Mouse (Mus musculus): Measurements from ENCODE around the gene Rapgef5.

DNA sequence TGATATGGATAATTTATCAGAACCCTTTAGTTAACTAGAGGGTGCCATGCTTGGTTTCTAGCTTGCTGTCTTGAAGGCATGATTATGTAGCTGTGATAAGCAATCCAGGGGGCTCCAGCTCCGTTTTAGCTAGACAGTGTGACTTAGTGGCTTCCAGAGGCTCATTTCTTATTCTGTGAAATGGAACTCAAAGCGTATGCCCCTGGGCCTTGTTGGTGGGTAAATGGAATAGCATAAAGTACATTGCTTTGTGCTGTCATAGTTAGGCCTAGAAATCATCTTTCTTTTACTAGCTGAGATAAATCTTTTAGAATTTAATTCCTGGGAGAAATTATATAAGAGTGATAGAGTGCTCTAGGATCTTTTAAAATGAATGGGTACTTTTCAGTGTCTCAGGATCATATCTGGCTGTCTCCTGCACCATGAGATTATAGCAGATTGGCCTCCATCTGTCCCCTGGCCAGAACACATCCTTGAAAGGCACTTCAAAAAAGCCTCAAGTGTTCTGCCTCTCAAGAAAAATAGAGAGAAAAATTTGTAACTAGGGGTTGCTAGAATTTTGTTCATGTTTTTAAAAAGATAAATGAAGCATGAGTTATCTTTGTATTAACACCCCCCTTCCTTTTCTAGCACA lies 120.0 kb downstream of the Rapgef5 start:
- TF ChIP-seq CTCF (IDR thresholded peaks at IDR 0.05; ENCODE audit: low read depth) = no peak
- TF ChIP-seq EP300 (optimal IDR thresholded peaks at IDR 0.05) = no peak

All from stomach, postnatal 0 days (tissue).